Mouse (Mus musculus) ES-Bruce4 (cell line): ENCODE measurements around the gene Wdr38.

Source experiments
- CTCF ChIP-seq: IDR thresholded peaks from one replicate; pipeline ENCODE4 v1.8.1; 2011; ENCODE audit warnings: low read depth, low read length
- EP300 ChIP-seq: IDR thresholded peaks from 2 replicates; pipeline ENCODE4 v1.6.1; 2011; ENCODE audit warnings: low read depth, low read length; ENCODE audit not compliant: insufficient read depth
- POLR2A ChIP-seq: IDR thresholded peaks from one replicate; pipeline ENCODE4 v1.8.1; 2011; ENCODE audit warnings: low read length; ENCODE audit not compliant: insufficient read depth

DNA sequence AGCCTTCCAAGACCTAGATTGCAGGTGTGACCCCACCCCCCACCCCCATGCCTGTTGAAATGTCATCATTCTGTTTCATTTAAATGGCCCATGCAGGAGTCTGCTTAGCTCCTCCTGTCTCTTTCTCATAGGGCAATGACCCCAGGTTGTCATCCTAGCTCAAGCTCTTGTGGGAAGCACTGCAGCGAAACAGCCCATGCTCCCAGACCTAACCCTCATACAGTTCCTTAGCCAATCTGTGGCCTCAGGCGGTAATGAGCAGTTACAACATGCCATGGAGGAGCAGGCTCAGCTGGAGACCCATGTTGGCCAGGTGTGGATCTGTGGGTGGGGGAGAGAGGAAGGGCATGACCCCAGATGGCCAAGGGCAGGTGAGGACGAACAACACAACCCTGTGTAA is 22.1 kb upstream of the Wdr38 start:
- no peak for TF ChIP-seq POLR2A
- no peak for TF ChIP-seq CTCF
- TF ChIP-seq EP300 = 0 out of 2 replicates have a peak, but pooled peaks have one; percentile 22
